Mouse (Mus musculus): ENCODE data around the gene Ppp3ca.

DNA sequence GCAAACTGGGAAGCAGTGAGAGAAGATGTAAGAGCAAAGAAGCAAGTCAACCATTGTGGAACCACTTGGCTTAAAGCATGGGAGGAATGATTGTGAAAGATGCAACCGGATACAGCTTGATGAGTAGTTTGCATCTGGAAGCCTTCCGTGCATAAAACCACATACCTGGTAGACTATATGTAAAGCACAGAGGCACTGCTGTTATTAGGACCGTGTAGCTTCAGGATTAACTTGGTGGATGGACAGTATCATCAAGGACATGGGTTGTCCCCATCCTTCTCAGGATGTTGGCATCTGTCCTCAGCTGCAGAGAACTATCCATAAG is 271.6 kb downstream of the Ppp3ca start:
- TF ChIP-seq ZNF384 (IDR thresholded peaks at IDR 0.05; ENCODE audit: low read depth, low read length) = no peak
- TF ChIP-seq EP300 (IDR thresholded peaks at IDR 0.05; ENCODE audit: low read depth in 1 of 2, low read length in 2 of 2) = no peak
- TF ChIP-seq POLR2AphosphoS5 (IDR thresholded peaks at IDR 0.05; ENCODE audit: borderline replicate concordance, low read depth, low read length) = no peak
- no peak for TF ChIP-seq USF2 (IDR thresholded peaks at IDR 0.05; ENCODE audit: borderline replicate concordance in 1 of 2, insufficient read depth in 1 of 2, low read depth in 1 of 2, low read length in 2 of 2)

All from MEL (cell line).